Mouse (Mus musculus) heart, embryonic 10.5 days (tissue): ENCODE measurements around the gene Spg20. TPM values are rescaled to one million over a fixed set of nuclear protein-coding genes. Genes with fewer than 3 reads are reported as not detected.

Experiments
- DNase-seq: peaks from one replicate; pipeline ENCODE4 v3.0.0-alpha.2; 2017; ENCODE audit warnings: low spot score
- H3K27ac ChIP-seq: fragments of 300-500 bp; sonication (generic); 2 replicates; pipeline ENCODE4 v1.5.1; 2016; ENCODE audit warnings: mild to moderate bottlenecking
- H3K27me3 ChIP-seq: fragments of 300-500 bp; sonication (generic); 2 replicates; pipeline ENCODE4 v1.6.1; 2016; ENCODE audit warnings: mild to moderate bottlenecking; ENCODE audit not compliant: poor library complexity, insufficient read depth, severe bottlenecking
- H3K36me3 ChIP-seq: fragments of 300-500 bp; sonication (generic); 2 replicates; pipeline ENCODE4 v1.6.1; 2016; ENCODE audit warnings: mild to moderate bottlenecking, moderate library complexity
- H3K4me1 ChIP-seq: fragments of 300-500 bp; sonication (generic); 2 replicates; pipeline ENCODE4 v1.6.1; 2016; ENCODE audit warnings: mild to moderate bottlenecking
- H3K4me3 ChIP-seq: fragments of 300-500 bp; sonication (generic); 2 replicates; pipeline ENCODE4 v1.5.1; 2016; ENCODE audit warnings: mild to moderate bottlenecking, moderate library complexity
- H3K9me3 ChIP-seq: fragments of 300-500 bp; sonication (generic); 2 replicates; pipeline ENCODE4 v1.6.1; 2016; ENCODE audit warnings: mild to moderate bottlenecking, moderate library complexity
- WGBS: fragments of 180-500 bp; shearing (Covaris S2); methylation state at CpG from one replicate; pipeline ENCODE4 v1.1.7; 2016; 5-methylcytosine and 5-hydroxymethylcytosine counted together
- polyA plus RNA-seq: library from polyadenylated mRNA; unstranded; fragments of >200 nt; fragmentation: Nextera tagmentation; extraction: Ambion mirVana; gene quantifications from 2 replicates; pipeline ENCODE4 v1.2.1, GENCODE M21; 2016

Spg20 gene
- polyA plus RNA-seq, 1 experiment from 2014 or later, result 54.9 TPM

- no peaks in the 10 kb centered on the region for H3K27me3 ChIP-seq
- DNase-seq, result no peak
- H3K4me3 ChIP-seq, result no peak overlapping the region
- no peaks in the 10 kb centered on the region for H3K4me1 ChIP-seq
- H3K27ac ChIP-seq, result no peak overlapping the region
- no peaks in the 10 kb centered on the region for H3K9me3 ChIP-seq
- no peaks in the 10 kb centered on the region for H3K36me3 ChIP-seq
- WGBS, result 54% methylated on average over 3 of the region's 3 CpGs
Observed at GRCm38 (mm10) chr3:55085716-55086115, 26.2 kb upstream of the Spg20 start.

- Histone ChIP-seq H3K9me3 (no peaks in the 10 kb centered on the region), H3K4me1 (no peaks in the 10 kb centered on the region), H3K4me3 (no peak overlapping the region), H3K27me3 (no peaks in the 10 kb centered on the region), H3K27ac (no peak overlapping the region), H3K36me3 (no peaks in the 10 kb centered on the region)
- WGBS, result 79% methylated on average over 5 of the region's 5 CpGs
- no peak for DNase-seq
Observed at GRCm38 (mm10) chr3:55086948-55087347, 25.0 kb upstream of the Spg20 start.

GRCm38 (mm10) chr3:55087360-55087759, 24.5 kb upstream of the Spg20 start:
- WGBS, result 62% methylated on average over 4 of the region's 4 CpGs
- no peak overlapping the region for H3K27ac ChIP-seq
- no peaks in the 10 kb centered on the region for H3K4me1 ChIP-seq
- no peak overlapping the region for H3K4me3 ChIP-seq
- H3K36me3 ChIP-seq, result no peaks in the 10 kb centered on the region
- H3K27me3 ChIP-seq, result no peaks in the 10 kb centered on the region
- no peaks in the 10 kb centered on the region for H3K9me3 ChIP-seq
- no peak for DNase-seq

- H3K27ac ChIP-seq, result no peak overlapping the region
- 69% methylated on average over 4 of the region's 4 CpGs for WGBS
- no peak for DNase-seq
- no peaks in the 10 kb centered on the region for H3K36me3 ChIP-seq
- no peaks in the 10 kb centered on the region for H3K4me1 ChIP-seq
- no peaks in the 10 kb centered on the region for H3K9me3 ChIP-seq
- H3K4me3 ChIP-seq, result no peak overlapping the region
- no peaks in the 10 kb centered on the region for H3K27me3 ChIP-seq
Observed at GRCm38 (mm10) chr3:55088359-55088758, 23.5 kb upstream of the Spg20 start.

GRCm38 (mm10) chr3:55088843-55089242, 23.1 kb upstream of the Spg20 start:
- Histone ChIP-seq H3K27me3 (no peaks in the 10 kb centered on the region), H3K9me3 (no peaks in the 10 kb centered on the region), H3K4me3 (no peak overlapping the region), H3K4me1 (no peaks in the 10 kb centered on the region), H3K36me3 (no peaks in the 10 kb centered on the region), H3K27ac (no peak overlapping the region)
- no peak for DNase-seq
- WGBS, result 70% methylated on average over 3 of the region's 3 CpGs

GRCm38 (mm10) chr3:55089291-55089690, 22.6 kb upstream of the Spg20 start:
- no peaks in the 10 kb centered on the region for H3K4me1 ChIP-seq
- no peaks in the 10 kb centered on the region for H3K36me3 ChIP-seq
- no peak overlapping the region for H3K4me3 ChIP-seq
- WGBS, result 82% methylated on average over 4 of the region's 4 CpGs
- H3K27ac ChIP-seq, result no peak overlapping the region
- H3K27me3 ChIP-seq, result no peaks in the 10 kb centered on the region
- no peaks in the 10 kb centered on the region for H3K9me3 ChIP-seq
- DNase-seq, result no peak

- Histone ChIP-seq H3K9me3 (no peaks in the 10 kb centered on the region), H3K4me1 (peaks cover 5% of the 10 kb centered on the region), H3K27ac (no peak overlapping the region), H3K27me3 (no peaks in the 10 kb centered on the region), H3K4me3 (no peak overlapping the region), H3K36me3 (no peaks in the 10 kb centered on the region)
- WGBS, result 71% methylated on average over 1 of the region's 1 CpGs
- DNase-seq, result no peak
Observed at GRCm38 (mm10) chr3:55093161-55093560, 18.7 kb upstream of the Spg20 start.

GRCm38 (mm10) chr3:55095968-55096654, 15.8 kb upstream of the Spg20 start:
- whole genome bisulfite sequencing, result 48% methylated on average over 8 of the region's 8 CpGs
- Histone ChIP-seq H3K4me1 (peaks cover 5% of the 10 kb centered on the region), H3K4me3 (no peak overlapping the region), H3K36me3 (no peaks in the 10 kb centered on the region), H3K9me3 (no peaks in the 10 kb centered on the region), H3K27ac (peak overlapping the region; percentile 42; the same call in 1 of the 2 replicates), H3K27me3 (no peaks in the 10 kb centered on the region)
- DNase-seq, result no peak

- DNase-seq, result no peak
- Histone ChIP-seq H3K27ac (peak overlapping the region; percentile 42; the same call in 1 of the 2 replicates), H3K4me1 (peaks cover 5% of the 10 kb centered on the region), H3K4me3 (no peak overlapping the region), H3K36me3 (no peaks in the 10 kb centered on the region), H3K9me3 (no peaks in the 10 kb centered on the region), H3K27me3 (no peaks in the 10 kb centered on the region)
- 44% methylated on average over 2 of the region's 2 CpGs for WGBS
Observed at GRCm38 (mm10) chr3:55096655-55097005, 15.3 kb upstream of the Spg20 start.

GRCm38 (mm10) chr3:55097186-55097585, 14.7 kb upstream of the Spg20 start:
- no peak overlapping the region for H3K27ac ChIP-seq
- 78% methylated on average over 2 of the region's 2 CpGs for WGBS
- no peak for DNase-seq

GRCm38 (mm10) chr3:55098014-55098413, 13.9 kb upstream of the Spg20 start:
- Histone ChIP-seq H3K4me3 (no peak overlapping the region), H3K27ac (no peak overlapping the region), H3K4me1 (peaks cover 5% of the 10 kb centered on the region), H3K36me3 (no peaks in the 10 kb centered on the region), H3K9me3 (no peaks in the 10 kb centered on the region), H3K27me3 (no peaks in the 10 kb centered on the region)
- 65% methylated on average over 2 of the region's 2 CpGs for WGBS
- no peak for DNase-seq

More at GRCm38 (mm10) chr3:55097186-55097585, 14.7 kb upstream of the Spg20 start:
- no peaks in the 10 kb centered on the region for H3K36me3 ChIP-seq
- H3K27me3 ChIP-seq, result no peaks in the 10 kb centered on the region
- peaks cover 5% of the 10 kb centered on the region for H3K4me1 ChIP-seq
- no peaks in the 10 kb centered on the region for H3K9me3 ChIP-seq
- H3K4me3 ChIP-seq, result no peak overlapping the region

- peaks cover 5% of the 10 kb centered on the region for H3K4me1 ChIP-seq
- no peaks in the 10 kb centered on the region for H3K9me3 ChIP-seq
- no peak overlapping the region for H3K27ac ChIP-seq
- WGBS, result 77% methylated on average over 11 of the region's 11 CpGs
- no peaks in the 10 kb centered on the region for H3K36me3 ChIP-seq
- H3K4me3 ChIP-seq, result no peak overlapping the region
- H3K27me3 ChIP-seq, result no peaks in the 10 kb centered on the region
- no peak for DNase-seq
Observed at GRCm38 (mm10) chr3:55098990-55099389, 12.9 kb upstream of the Spg20 start.

GRCm38 (mm10) chr3:55101092-55101491, 10.8 kb upstream of the Spg20 start:
- no peaks in the 10 kb centered on the region for H3K27me3 ChIP-seq
- no peak overlapping the region for H3K4me3 ChIP-seq
- H3K27ac ChIP-seq, result no peak overlapping the region
- no peak for DNase-seq
- H3K4me1 ChIP-seq, result peaks cover 11% of the 10 kb centered on the region
- H3K9me3 ChIP-seq, result no peaks in the 10 kb centered on the region
- no peaks in the 10 kb centered on the region for H3K36me3 ChIP-seq
